Mouse (Mus musculus): ENCODE measurements at regions not wholly inside any gene's neighbourhood (a gene's known extent, or its start where the extent isn't known, plus 50 kb on each side); places are given as distances from the start of the nearest gene placed in this dataset.

DNA sequence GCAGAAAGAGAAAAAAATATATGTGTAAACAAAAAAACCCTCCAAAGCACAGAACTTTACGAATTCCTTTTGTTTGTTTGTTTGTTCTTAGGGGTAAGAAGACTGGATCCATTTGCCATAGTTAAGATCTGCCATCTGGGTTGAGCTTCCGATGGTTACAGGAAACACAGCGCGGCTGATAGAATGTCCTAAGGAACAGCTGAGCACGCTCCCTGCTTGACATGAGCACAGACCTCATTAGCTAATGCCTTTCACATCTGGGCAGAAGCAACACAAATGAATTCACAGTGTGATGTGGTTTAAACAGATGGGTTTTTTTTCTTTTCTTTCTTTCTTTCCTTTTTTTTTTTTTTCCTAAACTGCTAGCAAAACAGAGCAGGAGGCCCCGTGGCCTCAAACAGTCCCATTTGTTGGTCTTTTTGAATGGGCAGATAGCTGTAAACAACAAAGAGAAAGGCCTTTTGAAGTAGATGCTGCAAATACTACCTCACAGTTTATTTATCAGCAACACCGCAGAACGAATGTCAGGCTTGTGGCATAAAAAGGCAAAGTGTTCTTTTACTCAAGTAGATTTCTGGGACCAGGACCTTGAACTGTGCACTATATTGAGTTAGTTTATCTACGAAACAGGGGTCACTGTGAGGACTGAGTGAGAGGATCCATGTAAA lies 61.0 kb upstream of the Raph1 start:
- 42% methylated on average over 9 of the region's 9 CpGs for WGBS
- 0 out of 2 replicates have a peak overlapping the region, but pooled peaks have one; percentile 5 for H3K27ac ChIP-seq (replicated peaks)
- ATAC-seq (ENCODE audit: extremely low read depth, insufficient number of reproducible peaks, low FRiP score, low TSS enrichment), result no peak

GRCm38 (mm10) chr1:60627367-60627766 lies 60.5 kb upstream of the Raph1 start:
- no peak for ATAC-seq (ENCODE audit: extremely low read depth, insufficient number of reproducible peaks, low FRiP score, low TSS enrichment)
- Histone ChIP-seq H3K4me1 (peaks cover 16% of the 10 kb centered on the region), H3K4me2 (no peak overlapping the region), H3K4me3 (no peak overlapping the region), H3K27ac (replicated peaks) (0 out of 2 replicates have a peak overlapping the region, but pooled peaks have one; percentile 5), H3K36me3 (no peaks in the 10 kb centered on the region), H3K9ac (no peak overlapping the region), H3K27me3 (replicated peaks) (no peaks in the 10 kb centered on the region), H3K9me3 (no peaks in the 10 kb centered on the region)
- WGBS, result 47% methylated on average over 4 of the region's 4 CpGs

More for the DNA sequence above, 61.0 kb upstream of the Raph1 start:
- H3K27me3 ChIP-seq (replicated peaks), result no peaks in the 10 kb centered on the region
- no peak overlapping the region for H3K4me3 ChIP-seq
- no peaks in the 10 kb centered on the region for H3K9me3 ChIP-seq
- H3K36me3 ChIP-seq, result no peaks in the 10 kb centered on the region
- H3K4me1 ChIP-seq, result peaks cover 14% of the 10 kb centered on the region
- H3K4me2 ChIP-seq, result no peak overlapping the region
- no peak overlapping the region for H3K9ac ChIP-seq

GRCm38 (mm10) chr1:60625698-60626486 lies 59.0 kb upstream of the Raph1 start:
- Histone ChIP-seq H3K9ac (no peak overlapping the region), H3K9me3 (no peaks in the 10 kb centered on the region), H3K4me3 (no peak overlapping the region), H3K36me3 (no peaks in the 10 kb centered on the region), H3K4me1 (peaks cover 17% of the 10 kb centered on the region), H3K4me2 (no peak overlapping the region), H3K27me3 (replicated peaks) (no peaks in the 10 kb centered on the region), H3K27ac (replicated peaks) (no peak overlapping the region)
- 84% methylated on average over 16 of the region's 17 CpGs for WGBS
- ATAC-seq (ENCODE audit: extremely low read depth, insufficient number of reproducible peaks, low FRiP score, low TSS enrichment), result no peak

DNA sequence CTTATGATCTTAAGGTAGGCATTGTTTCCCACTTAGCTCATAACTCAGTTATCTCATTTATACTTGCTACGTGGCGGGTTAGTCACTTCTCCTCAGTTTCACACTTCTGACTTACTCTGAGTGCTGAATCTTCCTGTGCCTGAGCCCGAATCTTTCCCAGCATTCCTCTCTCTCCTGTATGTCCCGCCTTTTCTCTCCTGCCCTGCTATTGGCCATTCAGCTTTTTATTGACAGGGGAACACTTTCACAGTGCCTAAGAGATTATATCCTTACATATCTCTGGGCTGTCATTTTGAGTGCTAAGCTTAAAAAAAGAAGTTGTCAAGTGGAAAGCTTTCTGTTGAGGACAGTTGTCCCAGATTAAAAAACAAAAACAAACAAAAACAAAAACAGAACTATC lies 57.3 kb upstream of the Raph1 start:
- Histone ChIP-seq H3K9ac (no peak overlapping the region), H3K9me3 (no peaks in the 10 kb centered on the region), H3K4me2 (no peak overlapping the region), H3K27ac (replicated peaks) (no peak overlapping the region), H3K4me3 (no peak overlapping the region), H3K4me1 (peaks cover 17% of the 10 kb centered on the region), H3K27me3 (replicated peaks) (no peaks in the 10 kb centered on the region), H3K36me3 (no peaks in the 10 kb centered on the region)
- WGBS, result 63% methylated on average over 4 of the region's 4 CpGs
- no peak for ATAC-seq (ENCODE audit: extremely low read depth, insufficient number of reproducible peaks, low FRiP score, low TSS enrichment)

DNA sequence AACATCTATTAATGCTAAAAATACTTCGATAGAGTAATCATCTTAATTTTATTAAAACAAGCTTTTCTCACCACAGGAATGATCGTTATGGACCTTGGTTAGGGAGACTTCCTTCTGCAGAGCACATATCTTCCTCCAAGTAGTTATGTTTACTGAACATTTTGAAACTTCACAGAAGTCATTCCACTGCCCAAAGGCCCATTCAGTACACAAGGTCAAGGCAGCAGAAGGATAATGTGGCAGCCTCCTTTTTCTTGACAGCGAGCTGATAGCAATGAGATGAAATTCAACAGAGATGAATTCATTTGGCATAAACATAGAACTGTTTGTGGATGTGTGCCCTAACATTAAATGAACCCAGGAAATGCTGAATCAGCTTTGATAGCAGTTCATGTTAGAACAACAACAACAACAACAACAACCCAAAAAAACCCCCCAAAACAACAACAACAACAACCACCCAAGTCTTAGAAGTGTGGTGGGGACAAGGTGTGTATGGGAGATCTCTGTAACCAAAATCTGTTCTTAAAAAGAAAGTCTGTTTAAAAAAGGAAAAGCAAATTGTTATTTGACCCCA lies 56.6 kb upstream of the Raph1 start:
- ATAC-seq (ENCODE audit: extremely low read depth, insufficient number of reproducible peaks, low FRiP score, low TSS enrichment), result no peak
- Histone ChIP-seq H3K4me3 (no peak overlapping the region), H3K4me2 (no peak overlapping the region), H3K4me1 (peaks cover 17% of the 10 kb centered on the region), H3K36me3 (no peaks in the 10 kb centered on the region), H3K27ac (replicated peaks) (no peak overlapping the region), H3K27me3 (replicated peaks) (no peaks in the 10 kb centered on the region), H3K9me3 (no peaks in the 10 kb centered on the region), H3K9ac (no peak overlapping the region)
- WGBS, result 67% methylated on average over 3 of the region's 3 CpGs

DNA sequence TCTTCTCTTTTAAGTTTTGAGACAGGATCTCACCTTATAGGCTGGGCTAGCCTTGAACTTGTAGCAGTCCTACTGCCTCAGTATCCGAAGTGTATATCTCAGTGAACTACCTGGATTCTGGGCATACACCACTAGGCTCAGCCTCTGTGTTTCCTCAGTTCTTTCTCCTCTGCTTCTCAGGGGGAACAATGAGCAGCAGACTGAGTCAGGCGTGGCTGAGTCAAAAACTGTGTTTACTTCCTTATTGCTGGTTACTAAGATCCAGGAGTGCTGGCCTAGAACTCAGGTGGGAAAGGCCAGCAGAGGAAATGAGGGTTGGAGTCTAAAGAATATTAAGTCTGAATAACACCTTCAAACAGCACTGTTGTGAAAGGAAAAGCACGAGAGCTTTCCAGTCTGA lies 54.9 kb upstream of the Raph1 start:
- WGBS, result 72% methylated on average over 3 of the region's 3 CpGs
- peaks cover 13% of the 10 kb centered on the region for H3K4me1 ChIP-seq
- no peak overlapping the region for H3K9ac ChIP-seq
- no peak overlapping the region for H3K27ac ChIP-seq (replicated peaks)
- no peak overlapping the region for H3K4me2 ChIP-seq
- no peaks in the 10 kb centered on the region for H3K27me3 ChIP-seq (replicated peaks)
- no peaks in the 10 kb centered on the region for H3K9me3 ChIP-seq
- ATAC-seq (ENCODE audit: extremely low read depth, insufficient number of reproducible peaks, low FRiP score, low TSS enrichment), result no peak
- H3K36me3 ChIP-seq, result no peaks in the 10 kb centered on the region
- no peak overlapping the region for H3K4me3 ChIP-seq

DNA sequence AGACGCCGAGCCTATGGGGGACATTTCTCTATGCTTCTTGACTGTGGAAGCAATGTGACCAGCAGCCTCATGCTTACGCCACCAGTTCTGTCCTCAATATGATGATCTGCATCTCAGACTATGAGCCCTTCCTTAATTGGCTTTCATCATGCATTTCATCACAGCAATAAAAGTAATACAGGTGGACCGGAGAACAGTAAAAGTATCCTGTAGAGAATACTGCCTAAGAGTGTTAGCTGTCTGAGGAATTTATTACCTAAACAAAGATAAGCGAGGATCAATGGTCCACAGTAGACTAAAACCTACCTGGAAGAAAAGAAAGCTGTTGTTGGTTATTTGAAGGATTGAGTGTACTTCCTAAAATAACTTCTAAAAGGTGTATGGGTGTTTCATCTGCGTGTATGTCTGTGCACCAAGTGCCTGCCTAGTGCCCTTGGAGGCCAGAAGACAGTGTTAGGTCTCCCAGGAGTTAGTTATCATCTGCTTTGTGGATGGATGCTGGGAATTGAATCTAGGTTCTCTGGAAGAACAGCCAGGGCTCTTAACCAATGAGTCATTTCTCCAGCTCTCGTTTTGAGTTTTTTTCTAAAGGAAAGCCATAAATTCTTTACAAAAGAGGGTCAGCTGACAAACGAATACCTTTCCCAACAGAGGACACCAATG lies 54.3 kb upstream of the Raph1 start:
- H3K9ac ChIP-seq, result no peak overlapping the region
- no peaks in the 10 kb centered on the region for H3K36me3 ChIP-seq
- no peak for ATAC-seq (ENCODE audit: extremely low read depth, insufficient number of reproducible peaks, low FRiP score, low TSS enrichment)
- H3K9me3 ChIP-seq, result no peaks in the 10 kb centered on the region
- peaks cover 13% of the 10 kb centered on the region for H3K4me1 ChIP-seq
- 80% methylated on average over 8 of the region's 8 CpGs for WGBS
- H3K27ac ChIP-seq (replicated peaks), result no peak overlapping the region
- no peaks in the 10 kb centered on the region for H3K27me3 ChIP-seq (replicated peaks)
- H3K4me2 ChIP-seq, result no peak overlapping the region
- no peak overlapping the region for H3K4me3 ChIP-seq

DNA sequence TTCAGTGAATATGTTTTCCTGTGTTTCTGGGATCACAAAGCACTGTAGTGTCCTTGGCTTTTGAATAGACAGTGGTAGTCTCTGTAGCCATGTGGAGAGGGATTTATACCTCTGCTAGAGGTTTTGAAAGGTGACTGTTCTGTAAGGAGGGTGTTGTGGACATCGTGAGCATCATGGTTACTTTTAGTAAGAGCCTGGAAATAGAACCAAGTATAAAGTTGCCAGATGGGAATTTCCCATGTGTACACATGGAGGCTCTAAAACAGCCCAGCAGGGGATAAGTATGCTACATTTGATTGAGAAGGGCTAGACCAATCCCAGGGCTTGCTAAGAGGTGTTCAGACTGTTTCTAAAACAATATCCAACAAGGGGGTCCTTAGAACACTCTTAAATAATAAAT lies 51.5 kb upstream of the Raph1 start:
- H3K36me3 ChIP-seq, result no peaks in the 10 kb centered on the region
- H3K9ac ChIP-seq, result no peak overlapping the region
- no peaks in the 10 kb centered on the region for H3K9me3 ChIP-seq
- H3K27ac ChIP-seq (replicated peaks), result no peak overlapping the region
- H3K4me3 ChIP-seq, result no peak overlapping the region
- H3K27me3 ChIP-seq (replicated peaks), result no peaks in the 10 kb centered on the region
- WGBS, result 71% methylated on average over 1 of the region's 1 CpGs
- no peak for ATAC-seq (ENCODE audit: extremely low read depth, insufficient number of reproducible peaks, low FRiP score, low TSS enrichment)
- H3K4me1 ChIP-seq, result peaks cover 4% of the 10 kb centered on the region
- H3K4me2 ChIP-seq, result no peak overlapping the region

DNA sequence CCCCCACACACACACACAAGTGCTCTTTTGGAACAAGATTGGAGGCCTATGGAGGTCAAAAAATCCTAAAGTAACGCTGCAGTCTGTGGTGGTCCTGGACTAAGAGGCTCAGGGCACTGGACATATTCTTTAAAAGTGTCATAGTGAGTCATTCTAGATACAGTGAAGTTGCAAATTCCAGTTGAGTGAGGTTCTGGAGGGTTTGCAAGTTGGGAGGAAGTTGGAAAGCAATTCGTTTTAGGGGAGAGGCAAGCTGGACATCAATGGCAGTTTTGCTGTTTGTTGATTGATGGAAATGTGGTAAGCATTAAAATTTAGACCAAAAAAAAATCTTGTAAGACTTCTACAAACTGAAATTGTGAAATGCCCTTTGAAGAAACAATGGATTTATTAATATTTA lies 50.0 kb upstream of the Raph1 start:
- no peak overlapping the region for H3K9ac ChIP-seq
- WGBS, result 64% methylated on average over 2 of the region's 2 CpGs
- no peak for ATAC-seq (ENCODE audit: extremely low read depth, insufficient number of reproducible peaks, low FRiP score, low TSS enrichment)

More for the DNA sequence above, 50.0 kb upstream of the Raph1 start:
- no peak overlapping the region for H3K4me2 ChIP-seq
- no peaks in the 10 kb centered on the region for H3K9me3 ChIP-seq
- H3K36me3 ChIP-seq, result no peaks in the 10 kb centered on the region
- no peak overlapping the region for H3K27ac ChIP-seq (replicated peaks)
- no peak overlapping the region for H3K4me3 ChIP-seq
- H3K4me1 ChIP-seq, result peaks cover 14% of the 10 kb centered on the region
- no peaks in the 10 kb centered on the region for H3K27me3 ChIP-seq (replicated peaks)
